Mouse (Mus musculus) heart, embryonic 15.5 days (tissue): Measurements from ENCODE around the gene Pdpk1. TPM values are rescaled to one million over a fixed set of nuclear protein-coding genes. Genes with fewer than 3 reads are reported as not detected.

Experiments used
- ATAC-seq: fragments of 200-750 bp; cut with Nextera tagmentation; replicated peaks from 2 replicates; pipeline ENCODE4 v1.8.0; 2017; ENCODE audit warnings: low read depth, moderate TSS enrichment; ENCODE audit not compliant: insufficient number of reproducible peaks, insufficient read depth, low FRiP score
- H3K27ac ChIP-seq: fragments of 300-500 bp; sonication (generic); 2 replicates; pipeline ENCODE4 v1.5.1; 2015; ENCODE audit warnings: mild to moderate bottlenecking, inconsistent platforms
- H3K27me3 ChIP-seq: fragments of 300-500 bp; sonication (generic); 2 replicates; pipeline ENCODE4 v1.6.1; 2015; ENCODE audit warnings: inconsistent platforms
- H3K36me3 ChIP-seq: fragments of 300-500 bp; sonication (generic); 2 replicates; pipeline ENCODE4 v1.6.1; 2015; ENCODE audit warnings: mild to moderate bottlenecking, inconsistent platforms
- H3K4me1 ChIP-seq: fragments of 300-500 bp; sonication (generic); replicated peaks from 2 replicates; pipeline ENCODE4 v1.6.1; 2015; ENCODE audit warnings: inconsistent platforms
- H3K4me2 ChIP-seq: fragments of 300-500 bp; sonication (generic); 2 replicates; pipeline ENCODE4 v1.6.1; 2015; ENCODE audit warnings: inconsistent platforms, mild to moderate bottlenecking, moderate library complexity
- H3K4me3 ChIP-seq: fragments of 300-500 bp; sonication (generic); 2 replicates; pipeline ENCODE4 v1.5.1; 2015; ENCODE audit warnings: mild to moderate bottlenecking, inconsistent platforms
- H3K9ac ChIP-seq: fragments of 300-500 bp; sonication (generic); 2 replicates; pipeline ENCODE4 v1.6.1; 2015; ENCODE audit warnings: mild to moderate bottlenecking, inconsistent platforms
- H3K9me3 ChIP-seq: fragments of 300-500 bp; sonication (generic); replicated peaks from 2 replicates; pipeline ENCODE4 v1.6.1; 2016; ENCODE audit warnings: inconsistent platforms
- WGBS: fragments of 180-500 bp; shearing (Covaris S2); methylation state at CpG from one replicate; pipeline ENCODE4 v1.1.7; 2015; ENCODE audit warnings: mixed read lengths; 5-methylcytosine and 5-hydroxymethylcytosine counted together
- polyA plus RNA-seq: library from polyadenylated mRNA; unstranded; fragments of >200 nt; fragmentation: Nextera tagmentation; extraction: Ambion mirVana; gene quantifications from 2 replicates; pipeline ENCODE4 v1.2.1, GENCODE M21; 2015

Pdpk1 gene
- polyA plus RNA-seq, 1 experiment from 2014 or later: 39.5 TPM

DNA sequence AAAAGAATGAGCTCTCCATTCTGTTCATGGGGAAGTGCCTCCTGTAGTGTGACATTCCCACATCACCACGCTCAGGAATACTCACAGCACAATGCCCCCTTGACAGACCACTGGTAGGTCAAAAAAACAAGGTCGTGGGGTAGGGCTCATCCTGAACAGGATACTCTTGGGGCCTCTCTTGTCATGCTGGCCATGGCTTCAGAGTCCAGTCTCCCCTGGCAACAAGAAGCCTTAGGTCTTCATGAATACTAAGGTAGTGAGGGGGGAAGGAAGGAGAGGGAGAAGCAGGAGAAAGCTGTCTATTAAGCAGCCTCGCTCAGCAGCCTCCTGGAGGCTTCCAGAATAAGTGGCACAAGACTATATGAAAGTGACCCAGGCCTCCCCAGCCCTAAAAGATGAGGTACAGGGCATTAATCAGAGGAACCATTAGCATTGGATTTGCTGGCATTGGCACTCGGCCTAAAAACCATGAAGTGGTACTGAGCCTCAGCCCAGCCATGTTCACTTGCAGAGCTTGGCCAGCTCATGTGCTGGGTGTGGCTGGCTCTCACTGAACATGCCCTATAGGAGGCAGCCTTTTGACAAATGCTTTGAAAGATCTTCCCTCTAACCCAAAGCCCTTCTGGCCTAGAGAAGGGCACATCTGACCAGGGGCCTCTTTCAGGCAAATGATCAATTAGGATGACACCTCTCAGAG is 88.1 kb downstream of the Pdpk1 start:
- Histone ChIP-seq H3K27ac (no peak overlapping the region), H3K4me2 (no peak overlapping the region), H3K9ac (no peak overlapping the region), H3K4me1 (no peaks in the 10 kb centered on the region), H3K4me3 (no peak overlapping the region), H3K27me3 (no peaks in the 10 kb centered on the region), H3K36me3 (peaks cover 23% of the 10 kb centered on the region), H3K9me3 (no peaks in the 10 kb centered on the region)
- WGBS: 79% methylated on average over 4 of the region's 4 CpGs
- no peak for ATAC-seq

DNA sequence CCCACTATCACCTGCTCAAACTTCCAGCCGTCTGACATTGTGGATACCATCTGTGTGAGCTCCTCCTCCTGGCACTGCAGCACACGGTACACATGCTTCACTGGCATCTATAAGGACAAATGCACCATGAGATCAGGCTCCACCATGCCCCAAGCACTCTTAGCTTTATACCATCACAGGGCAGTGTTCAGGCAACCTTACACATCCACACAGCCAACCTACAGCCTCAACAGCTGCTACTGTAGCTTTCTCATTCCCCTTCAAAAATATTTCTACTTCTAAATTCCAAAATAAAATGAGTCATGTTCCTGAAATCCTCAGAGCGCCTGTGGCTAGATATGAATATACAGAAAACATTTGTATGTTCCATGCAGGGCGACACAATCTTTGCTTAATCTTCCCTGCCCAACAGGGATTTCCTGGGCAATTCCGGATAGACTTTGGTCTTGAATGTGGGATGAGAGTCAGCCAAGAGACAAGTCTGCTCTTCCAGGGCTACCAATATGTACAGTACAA is 92.9 kb downstream of the Pdpk1 start:
- Histone ChIP-seq H3K4me2 (no peak overlapping the region), H3K4me1 (0 out of 2 replicates have a peak, but pooled peaks cover 4% of the 10 kb centered on the region), H3K4me3 (no peak overlapping the region), H3K27ac (no peak overlapping the region), H3K9me3 (no peaks in the 10 kb centered on the region), H3K27me3 (no peaks in the 10 kb centered on the region), H3K36me3 (peaks cover 65% of the 10 kb centered on the region), H3K9ac (no peak overlapping the region)
- no peak for ATAC-seq
- 88% methylated on average over 5 of the region's 5 CpGs for WGBS

- WGBS: 91% methylated on average over 14 of the region's 14 CpGs
- Histone ChIP-seq H3K27ac (no peak overlapping the region), H3K4me3 (no peak overlapping the region), H3K4me1 (0 out of 2 replicates have a peak, but pooled peaks cover 4% of the 10 kb centered on the region), H3K27me3 (no peaks in the 10 kb centered on the region), H3K9me3 (no peaks in the 10 kb centered on the region), H3K4me2 (no peak overlapping the region), H3K9ac (no peak overlapping the region), H3K36me3 (peaks cover 65% of the 10 kb centered on the region)
- ATAC-seq: no peak
Observed at GRCm38 (mm10) chr17:24056636-24057625, 93.8 kb downstream of the Pdpk1 start.

- peaks cover 44% of the 10 kb centered on the region for H3K36me3 ChIP-seq
Observed at GRCm38 (mm10) chr17:24049008-24049407, 101.7 kb downstream of the Pdpk1 start.

GRCm38 (mm10) chr17:24048053-24048452 is 102.7 kb downstream of the Pdpk1 start:
- Histone ChIP-seq H3K4me3 (no peak overlapping the region), H3K9me3 (no peaks in the 10 kb centered on the region), H3K36me3 (peaks cover 34% of the 10 kb centered on the region), H3K4me1 (no peaks in the 10 kb centered on the region), H3K27ac (no peak overlapping the region), H3K9ac (no peak overlapping the region), H3K27me3 (no peaks in the 10 kb centered on the region), H3K4me2 (no peak overlapping the region)
- no peak for ATAC-seq
- WGBS: 78% methylated on average over 5 of the region's 5 CpGs

More at GRCm38 (mm10) chr17:24049008-24049407, 101.7 kb downstream of the Pdpk1 start:
- Histone ChIP-seq H3K27me3 (no peaks in the 10 kb centered on the region), H3K27ac (no peak overlapping the region), H3K4me2 (no peak overlapping the region), H3K4me1 (no peaks in the 10 kb centered on the region), H3K9ac (no peak overlapping the region), H3K9me3 (no peaks in the 10 kb centered on the region), H3K4me3 (no peak overlapping the region)
- ATAC-seq: no peak
- 83% methylated on average over 8 of the region's 8 CpGs for WGBS

- H3K9ac ChIP-seq: no peak overlapping the region
- no peaks in the 10 kb centered on the region for H3K4me1 ChIP-seq
- no peaks in the 10 kb centered on the region for H3K27me3 ChIP-seq
- WGBS: 33% methylated on average over 5 of the region's 5 CpGs
- no peak overlapping the region for H3K4me2 ChIP-seq
- no peak overlapping the region for H3K27ac ChIP-seq
- no peaks in the 10 kb centered on the region for H3K9me3 ChIP-seq
- ATAC-seq: no peak
- H3K36me3 ChIP-seq: peaks cover 25% of the 10 kb centered on the region
- H3K4me3 ChIP-seq: no peak overlapping the region
Observed at GRCm38 (mm10) chr17:24046026-24046425, 104.7 kb downstream of the Pdpk1 start.

DNA sequence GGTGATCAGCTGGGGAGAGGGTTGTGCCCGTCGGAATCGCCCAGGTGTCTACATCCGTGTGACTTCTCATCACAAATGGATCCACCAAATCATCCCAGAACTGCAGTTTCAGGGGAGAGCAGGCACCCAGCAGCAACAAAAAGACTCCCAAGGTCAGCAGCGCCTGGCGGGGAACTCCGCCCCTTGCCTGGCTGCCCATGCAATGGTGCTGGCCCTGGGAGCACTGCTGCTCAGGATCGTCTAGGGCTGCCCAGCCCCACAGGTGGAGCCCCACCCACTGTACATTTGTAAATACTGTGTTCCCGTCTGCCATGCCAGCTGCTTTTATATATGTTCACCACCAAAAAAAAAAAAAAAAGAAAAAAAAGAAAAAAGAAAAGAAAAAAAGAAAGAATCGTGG is 105.1 kb downstream of the Pdpk1 start:
- ATAC-seq: no peak
- no peaks in the 10 kb centered on the region for H3K9me3 ChIP-seq
- no peak overlapping the region for H3K4me3 ChIP-seq
- no peaks in the 10 kb centered on the region for H3K4me1 ChIP-seq
- WGBS: 79% methylated on average over 10 of the region's 10 CpGs
- no peak overlapping the region for H3K4me2 ChIP-seq
- no peak overlapping the region for H3K9ac ChIP-seq
- no peak overlapping the region for H3K27ac ChIP-seq
- peaks cover 22% of the 10 kb centered on the region for H3K36me3 ChIP-seq
- H3K27me3 ChIP-seq: no peaks in the 10 kb centered on the region

GRCm38 (mm10) chr17:24044482-24044881 is 106.2 kb downstream of the Pdpk1 start:
- H3K9ac ChIP-seq: no peak overlapping the region
- H3K9me3 ChIP-seq: no peaks in the 10 kb centered on the region
- H3K27me3 ChIP-seq: no peaks in the 10 kb centered on the region
- no peak for ATAC-seq
- H3K4me1 ChIP-seq: no peaks in the 10 kb centered on the region
- H3K27ac ChIP-seq: no peak overlapping the region
- H3K36me3 ChIP-seq: peaks cover 19% of the 10 kb centered on the region
- no peak overlapping the region for H3K4me2 ChIP-seq
- H3K4me3 ChIP-seq: no peak overlapping the region
- 59% methylated on average over 5 of the region's 5 CpGs for WGBS

DNA sequence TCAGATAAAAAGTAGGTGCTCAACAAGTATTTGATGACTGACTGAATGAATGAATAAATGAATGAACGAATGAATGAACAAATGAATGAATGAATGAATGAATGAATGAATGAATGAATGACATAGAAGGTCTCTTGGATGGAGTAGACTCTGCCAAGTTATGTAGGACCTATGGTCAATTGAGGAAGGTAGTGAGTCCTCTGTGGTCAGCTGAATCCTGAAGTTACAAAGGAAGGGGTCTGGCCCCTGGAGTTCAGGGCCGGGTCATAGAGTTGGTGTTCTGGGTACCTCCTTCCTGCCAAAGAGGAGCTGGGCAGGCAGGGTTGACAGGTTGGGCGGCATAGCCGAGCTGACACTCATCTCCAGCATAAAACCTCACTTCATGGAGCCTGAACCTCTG is 112.9 kb downstream of the Pdpk1 start, which contains the start of gene Prss27:
Gene Prss27, plus strand, starts transcription at position 301 of the 400 bp plus-strand sequence.
- Histone ChIP-seq H3K9ac (no peak within 1 kb of the TSS), H3K4me1 (peaks cover 4% of the 10 kb centered on the region; the same call in 1 of the 2 replicates), H3K4me2 (no peak within 1 kb of the TSS), H3K4me3 (no peak within 1 kb of the TSS), H3K27me3 (no peaks in the 10 kb centered on the region), H3K36me3 (no peaks in the 10 kb centered on the region), H3K9me3 (no peaks in the 10 kb centered on the region), H3K27ac (no peak within 1 kb of the TSS)
- no peak for ATAC-seq
- WGBS: 56% methylated on average over 4 of the region's 4 CpGs

DNA sequence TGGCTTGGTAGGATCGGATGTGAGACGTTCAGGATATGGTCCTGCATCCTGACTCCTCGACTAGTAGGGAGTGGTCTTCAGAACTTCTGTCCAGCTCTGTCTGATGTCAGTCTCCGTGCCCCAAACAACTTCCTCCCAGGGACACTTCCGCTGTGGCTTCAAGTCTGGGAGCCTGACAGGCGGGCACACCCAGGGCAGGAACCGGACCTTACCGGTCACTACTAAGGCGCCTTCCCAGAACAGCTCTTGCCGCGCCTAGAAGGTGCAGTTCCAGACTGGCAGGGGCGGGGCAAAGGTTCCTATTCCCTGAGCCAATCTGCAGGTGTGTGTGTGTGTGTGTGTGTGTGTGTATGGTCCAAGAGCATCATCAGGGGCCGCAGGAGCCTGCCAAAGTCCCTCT is 113.4 kb downstream of the Pdpk1 start:
- Histone ChIP-seq H3K27me3 (no peaks in the 10 kb centered on the region), H3K4me1 (peaks cover 4% of the 10 kb centered on the region; the same call in 1 of the 2 replicates), H3K4me2 (no peak overlapping the region), H3K9me3 (no peaks in the 10 kb centered on the region), H3K4me3 (no peak overlapping the region), H3K27ac (no peak overlapping the region), H3K36me3 (no peaks in the 10 kb centered on the region), H3K9ac (no peak overlapping the region)
- WGBS: 74% methylated on average over 13 of the region's 13 CpGs
- no peak for ATAC-seq

- WGBS: 68% methylated on average over 6 of the region's 6 CpGs
Observed at GRCm38 (mm10) chr17:24036954-24037353, 113.8 kb downstream of the Pdpk1 start.

More at GRCm38 (mm10) chr17:24036954-24037353, 113.8 kb downstream of the Pdpk1 start:
- peaks cover 4% of the 10 kb centered on the region; the same call in 1 of the 2 replicates for H3K4me1 ChIP-seq
- no peak overlapping the region for H3K27ac ChIP-seq
- no peaks in the 10 kb centered on the region for H3K36me3 ChIP-seq
- H3K27me3 ChIP-seq: no peaks in the 10 kb centered on the region
- no peaks in the 10 kb centered on the region for H3K9me3 ChIP-seq
- no peak overlapping the region for H3K9ac ChIP-seq
- no peak overlapping the region for H3K4me3 ChIP-seq
- ATAC-seq: no peak
- H3K4me2 ChIP-seq: no peak overlapping the region
